In the genomic region with DNA sequence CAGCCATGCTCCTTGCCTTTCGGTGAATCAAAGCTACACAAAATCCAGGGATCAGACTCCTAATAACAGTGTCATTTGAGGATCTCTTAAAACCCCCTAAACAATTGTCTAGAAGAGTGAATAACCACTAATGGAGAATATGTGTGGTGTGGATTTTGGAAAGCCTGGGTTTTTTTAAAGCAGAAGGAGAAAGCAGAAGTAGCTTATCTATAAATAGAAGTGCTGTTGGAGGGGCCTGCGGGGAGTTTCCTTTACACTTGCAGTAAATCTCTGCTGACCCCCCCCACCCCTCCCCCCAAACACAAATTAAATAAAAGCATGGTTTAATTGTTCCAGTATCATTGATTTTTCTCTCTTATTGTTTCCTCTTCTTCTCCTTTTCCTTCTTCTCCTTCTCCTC, we compare ENCODE assay signal across 28 mouse cellular contexts.
A peak's percentile ranks its signal among the peaks of the same experiment; 100 is the strongest.
DNase-seq lines count a peak whose midpoint lies in the region; ATAC-seq and TF ChIP-seq lines count a peak whose summit lies in the region.
"Had no signal": no experiment of that assay in that cellular context is flagged by ENCODE, and none has a peak within 500 bp of the region (broad histone marks: within the 10 kb centered on the region; RNA-seq: fewer than 3 reads in every experiment).

No protein-coding gene starts in this region.

- DNase-seq in CH12.LX (ENCODE audit: extremely low read depth) = peak; percentile 37
- DNase-seq in liver, embryonic 11.5 days (ENCODE audit: low spot score) = no peak
- DNase-seq in right cerebral cortex, postnatal 10 days (ENCODE audit: low spot score in 2 of 2) = no peak
- no peak for DNase-seq in hindbrain, embryonic 14.5 days (ENCODE audit: low spot score)
- DNase-seq: adrenal gland, adult 8-10 months; adrenal gland, postnatal 25 days; cerebellum, adult 18-20 months; cerebellum, adult 9-10 months; cerebellum, postnatal 14 days; embryo, embryonic 11 days; gastrocnemius, postnatal 25 days; heart, adult 2 months; kidney, adult 2 months had no signal

- H3K9ac ChIP-seq in CH12.LX (ENCODE audit: insufficient read depth, low read depth) = no peak overlapping the region
- H3K9ac ChIP-seq in liver, embryonic 11.5 days (ENCODE audit: low read depth, low read length) = no peak overlapping the region
- H3K9ac ChIP-seq in hindbrain, embryonic 14.5 days = no peak overlapping the region
- H3K9ac ChIP-seq: embryonic facial prominence, embryonic 13.5 days; forebrain, embryonic 12.5 days; forebrain, embryonic 15.5 days; hindbrain, embryonic 13.5 days had no signal

- H3K4me2 ChIP-seq in CH12.LX (ENCODE audit: insufficient read depth, low read depth, poor library complexity, severe bottlenecking) = no peak overlapping the region
- no peak overlapping the region for H3K4me2 ChIP-seq in liver, embryonic 11.5 days
- no peak overlapping the region for H3K4me2 ChIP-seq in hindbrain, embryonic 14.5 days (replicated peaks)
- H3K4me2 ChIP-seq: embryonic facial prominence, embryonic 13.5 days; forebrain, embryonic 12.5 days; forebrain, embryonic 15.5 days; heart, embryonic 11.5 days; hindbrain, embryonic 13.5 days had no signal

- TF ChIP-seq EP300 in CH12.LX (IDR thresholded peaks at IDR 0.05; ENCODE audit: low read length) = no peak

- H3K79me2 ChIP-seq in CH12.LX (replicated peaks; ENCODE audit: control insufficient read depth, extremely low read depth, insufficient read depth, poor library complexity, severe bottlenecking) = no peaks in the 10 kb centered on the region

- H3K9me3 ChIP-seq in CH12.LX (replicated peaks; ENCODE audit: low read length) = no peaks in the 10 kb centered on the region
- H3K9me3 ChIP-seq in liver, embryonic 11.5 days (ENCODE audit: control insufficient read depth, low read length) = no peaks in the 10 kb centered on the region
- no peaks in the 10 kb centered on the region for H3K9me3 ChIP-seq in hindbrain, embryonic 14.5 days (ENCODE audit: control insufficient read depth, low read length)
- H3K9me3 ChIP-seq: embryonic facial prominence, embryonic 10.5 days; forebrain, embryonic 12.5 days; forebrain, embryonic 15.5 days; hindbrain, embryonic 10.5 days; hindbrain, embryonic 13.5 days had no signal

- H3K36me3 ChIP-seq in CH12.LX (replicated peaks in 1 of 2; ENCODE audit: control insufficient read depth in 1 of 2, insufficient read depth in 1 of 2, low read length in 1 of 2) = no peaks in the 10 kb centered on the region
- H3K36me3 ChIP-seq in liver, embryonic 11.5 days (ENCODE audit: control insufficient read depth, insufficient read depth, low read length) = no peaks in the 10 kb centered on the region
- no peaks in the 10 kb centered on the region for H3K36me3 ChIP-seq in hindbrain, embryonic 14.5 days (replicated peaks; ENCODE audit: control insufficient read depth, insufficient read depth)
- H3K36me3 ChIP-seq: embryonic facial prominence, embryonic 10.5 days; embryonic facial prominence, embryonic 13.5 days; forebrain, embryonic 12.5 days; forebrain, embryonic 15.5 days; hindbrain, embryonic 10.5 days; hindbrain, embryonic 13.5 days had no signal

- in situ Hi-C loops in CH12.LX (cut with MboI; ENCODE audit: low pct_ligation_motif_present, low pct_unique_long_range_greater_than_20kb, low sequenced_read_pairs) = no loop called here

- H3K27me3 ChIP-seq in CH12.LX (replicated peaks) = no peaks in the 10 kb centered on the region
- H3K27me3 ChIP-seq in liver, embryonic 11.5 days (replicated peaks; ENCODE audit: control insufficient read depth, insufficient read depth, low read length) = no peaks in the 10 kb centered on the region
- H3K27me3 ChIP-seq in hindbrain, embryonic 14.5 days (ENCODE audit: control insufficient read depth, insufficient read depth, low read length) = no peaks in the 10 kb centered on the region
- H3K27me3 ChIP-seq: embryonic facial prominence, embryonic 13.5 days; forebrain, embryonic 12.5 days; forebrain, embryonic 15.5 days; hindbrain, embryonic 13.5 days had no signal

- 64% methylated on average over 2 of the region's 2 CpGs for WGBS in liver, embryonic 11.5 days
- WGBS in hindbrain, embryonic 14.5 days = 94% methylated on average over 2 of the region's 2 CpGs

- no peak for TF ChIP-seq RAD21 in CH12.LX (IDR thresholded peaks at IDR 0.05; ENCODE audit: low read depth, low read length)

- TF ChIP-seq POLR2A in CH12.LX (IDR thresholded peaks at IDR 0.05; ENCODE audit: low read depth, low read length) = no peak

- no peak overlapping the region for H3K4me3 ChIP-seq in CH12.LX (replicated peaks in 1 of 3; ENCODE audit: low read depth in 2 of 3, low read length in 2 of 3, poor library complexity in 1 of 3)
- no peak overlapping the region for H3K4me3 ChIP-seq in liver, embryonic 11.5 days (ENCODE audit: low read depth, low read length)
- no peak overlapping the region for H3K4me3 ChIP-seq in hindbrain, embryonic 14.5 days (replicated peaks; ENCODE audit: low read length)
- H3K4me3 ChIP-seq: embryonic facial prominence, embryonic 10.5 days; embryonic facial prominence, embryonic 13.5 days; erythroblast, embryonic 14.5 days; forebrain, embryonic 12.5 days; forebrain, embryonic 15.5 days; heart, adult 2 months; hindbrain, embryonic 10.5 days; hindbrain, embryonic 13.5 days had no signal

- dilution Hi-C loops in CH12.LX (cut with MboI; ENCODE audit: extremely low pct_ligation_motif_present, extremely low pct_unique_long_range_greater_than_20kb, low sequenced_read_pairs) = no loop called here

- peaks cover 0 to 12% of the 10 kb centered on the region in 2 experiments; a peak in 2 of 4 replicates for H3K4me1 ChIP-seq in CH12.LX (ENCODE audit: control insufficient read depth in 1 of 2, insufficient read depth in 2 of 2)
- no peaks in the 10 kb centered on the region for H3K4me1 ChIP-seq in liver, embryonic 11.5 days (replicated peaks; ENCODE audit: control insufficient read depth, insufficient read depth, low read length)
- no peaks in the 10 kb centered on the region for H3K4me1 ChIP-seq in hindbrain, embryonic 14.5 days (replicated peaks; ENCODE audit: control insufficient read depth, insufficient read depth, low read length)
- H3K4me1 ChIP-seq: embryonic facial prominence, embryonic 10.5 days; embryonic facial prominence, embryonic 13.5 days; forebrain, embryonic 12.5 days; forebrain, embryonic 15.5 days; hindbrain, embryonic 10.5 days; hindbrain, embryonic 13.5 days had no signal

- no peak overlapping the region for H3K27ac ChIP-seq in CH12.LX (ENCODE audit: insufficient read depth, low read depth)
- no peak overlapping the region for H3K27ac ChIP-seq in liver, embryonic 11.5 days (ENCODE audit: low read depth, low read length)
- H3K27ac ChIP-seq in hindbrain, embryonic 14.5 days = no peak overlapping the region
- H3K27ac ChIP-seq: embryonic facial prominence, embryonic 10.5 days; embryonic facial prominence, embryonic 13.5 days; forebrain, embryonic 12.5 days; forebrain, embryonic 15.5 days; heart, adult 2 months; hindbrain, embryonic 10.5 days; hindbrain, embryonic 13.5 days; hindbrain, postnatal 0 days had no signal

- peak; percentile 58; the same call in 1 of the 2 replicates for ATAC-seq in common myeloid progenitor, adult 5-6 weeks (replicated peaks; ENCODE audit: low read depth, poor library complexity, severe bottlenecking)
- peak; percentile 66; the same call in 1 of the 2 replicates for ATAC-seq in megakaryocyte progenitor cell, adult 5-6 weeks (replicated peaks; ENCODE audit: poor library complexity)
- no peak for ATAC-seq in liver, embryonic 11.5 days (replicated peaks; ENCODE audit: low FRiP score)
- no peak for ATAC-seq in hindbrain, embryonic 14.5 days (ENCODE audit: low FRiP score)
- ATAC-seq: activated CD4-positive, CD25-positive, alpha-beta regulatory T cell, adult 4 months; CD4-positive, CD25-positive, alpha-beta regulatory T cell, adult 4 months; forebrain, embryonic 15.5 days; hindbrain, postnatal 0 days; inflammation-experienced regulatory T-cells, adult 6 months; intestine, embryonic 16.5 days had no signal

- no peak for TF ChIP-seq CTCF in CH12.LX (conservative IDR thresholded peaks at IDR 0.05 in 1 of 2, IDR thresholded peaks at IDR 0.05 in 1 of 2; ENCODE audit: low read depth in 2 of 2, low read length in 2 of 2)

TF ChIP-seq in CH12.LX, 34 proteins besides CTCF, POLR2A, EP300 and RAD21:
- TF ChIP-seq ETS1 (conservative IDR thresholded peaks at IDR 0.05; ENCODE audit: low read depth, low read length) (no peak), ZMIZ1 (IDR thresholded peaks at IDR 0.05; ENCODE audit: low read depth, low read length) (no peak), ZNF384 (IDR thresholded peaks at IDR 0.05; ENCODE audit: low read depth, low read length) (no peak), NRF1 (IDR thresholded peaks at IDR 0.05; ENCODE audit: low read depth, low read length) (no peak), MEF2A (IDR thresholded peaks at IDR 0.05; ENCODE audit: borderline replicate concordance, low read depth, low read length) (no peak), NELFE (IDR thresholded peaks at IDR 0.05; ENCODE audit: low read depth, low read length) (no peak), JUN (IDR thresholded peaks at IDR 0.05; ENCODE audit: insufficient read depth, low read depth, low read length) (no peak), USF2 (conservative IDR thresholded peaks at IDR 0.05; ENCODE audit: low read depth, low read length) (no peak), MAX (IDR thresholded peaks at IDR 0.05; ENCODE audit: low read length) (no peak), SIN3A (IDR thresholded peaks at IDR 0.05; ENCODE audit: low read length) (no peak), JUND (conservative IDR thresholded peaks at IDR 0.05; ENCODE audit: low read depth, low read length) (no peak), PAX5 (IDR thresholded peaks at IDR 0.05; ENCODE audit: low read length) (no peak), SMC3 (IDR thresholded peaks at IDR 0.05; ENCODE audit: low read depth, low read length) (no peak), RCOR1 (conservative IDR thresholded peaks at IDR 0.05; ENCODE audit: low read depth, low read length) (no peak), TBP (conservative IDR thresholded peaks at IDR 0.05; ENCODE audit: low read depth, low read length) (no peak), CHD1 (IDR thresholded peaks at IDR 0.05; ENCODE audit: low read depth, low read length) (no peak), MAZ (IDR thresholded peaks at IDR 0.05; ENCODE audit: low read depth, low read length) (no peak)

Comparison
In these comparisons a context has a peak if more than half of its experiments do, and no peak if none do; other contexts are left out.
1. ATAC-seq: peak in common myeloid progenitor, adult 5-6 weeks (single experiment) and megakaryocyte progenitor cell, adult 5-6 weeks (single experiment); none in liver, embryonic 11.5 days (single experiment) and hindbrain, embryonic 14.5 days (single experiment).